Mouse (Mus musculus): ENCODE measurements around the gene Ube4a. TPM values are rescaled to one million over a fixed set of nuclear protein-coding genes. Genes with fewer than 3 reads are reported as not detected.
"Not testable (repeated sequence)": the region's sequence is repeated elsewhere in the genome, so short reads cannot be mapped to it uniquely, and the experiment has no call there.

Gene Ube4a
- total RNA-seq, 2 experiments from 2014 or later = 50.2 to 58.0 TPM

GRCm38 (mm10) chr9:44982531-44982930 lies 17.1 kb upstream of the Ube4a start:
- no peak for ATAC-seq (replicated peaks; ENCODE audit: low FRiP score, low TSS enrichment, poor library complexity, severe bottlenecking)

GRCm38 (mm10) chr9:44982081-44982480 lies 16.7 kb upstream of the Ube4a start:
- no peak for ATAC-seq (replicated peaks; ENCODE audit: low FRiP score, low TSS enrichment, poor library complexity, severe bottlenecking)

- ATAC-seq (replicated peaks; ENCODE audit: low FRiP score, low TSS enrichment, poor library complexity, severe bottlenecking) = no peak
Observed at GRCm38 (mm10) chr9:44981676-44982075, 16.3 kb upstream of the Ube4a start, which contains the start of gene Cd3d. Cd3d (plus strand) TSS chr9:44981786.

GRCm38 (mm10) chr9:44981104-44981503 lies 15.7 kb upstream of the Ube4a start:
- no peak for ATAC-seq (replicated peaks; ENCODE audit: low FRiP score, low TSS enrichment, poor library complexity, severe bottlenecking)

- no peak for ATAC-seq (replicated peaks; ENCODE audit: low FRiP score, low TSS enrichment, poor library complexity, severe bottlenecking)
Observed at GRCm38 (mm10) chr9:44980242-44980641, 14.8 kb upstream of the Ube4a start, which contains the start of gene Cd3g. Cd3g (minus strand) TSS chr9:44980431.

- no peak for ATAC-seq (replicated peaks; ENCODE audit: low FRiP score, low TSS enrichment, poor library complexity, severe bottlenecking)
Observed at GRCm38 (mm10) chr9:44979806-44980205, 14.4 kb upstream of the Ube4a start.

- no peak for ATAC-seq (replicated peaks; ENCODE audit: low FRiP score, low TSS enrichment, poor library complexity, severe bottlenecking)
Observed at GRCm38 (mm10) chr9:44977813-44978212, 12.4 kb upstream of the Ube4a start.

GRCm38 (mm10) chr9:44969450-44969849 lies 4.0 kb upstream of the Ube4a start:
- ATAC-seq (replicated peaks; ENCODE audit: low FRiP score, low TSS enrichment, poor library complexity, severe bottlenecking) = no peak

GRCm38 (mm10) chr9:44967763-44968162 lies 2.4 kb upstream of the Ube4a start:
- ATAC-seq (replicated peaks; ENCODE audit: low FRiP score, low TSS enrichment, poor library complexity, severe bottlenecking) = not testable (repeated sequence)

- ATAC-seq (replicated peaks; ENCODE audit: low FRiP score, low TSS enrichment, poor library complexity, severe bottlenecking) = peak; percentile 69
Observed at GRCm38 (mm10) chr9:44966815-44967242, 1.4 kb upstream of the Ube4a start.

GRCm38 (mm10) chr9:44965833-44966466 lies 550 bp upstream of the Ube4a start:
- ATAC-seq (replicated peaks; ENCODE audit: low FRiP score, low TSS enrichment, poor library complexity, severe bottlenecking) = no peak

GRCm38 (mm10) chr9:44954432-44954831 lies 11.0 kb downstream of the Ube4a start:
- ATAC-seq (replicated peaks; ENCODE audit: low FRiP score, low TSS enrichment, poor library complexity, severe bottlenecking) = no peak

- ATAC-seq (replicated peaks; ENCODE audit: low FRiP score, low TSS enrichment, poor library complexity, severe bottlenecking) = no peak
Observed at GRCm38 (mm10) chr9:44947836-44948235, 17.6 kb downstream of the Ube4a start.

- ATAC-seq (replicated peaks; ENCODE audit: low FRiP score, low TSS enrichment, poor library complexity, severe bottlenecking) = no peak
Observed at GRCm38 (mm10) chr9:44946185-44946695, 19.2 kb downstream of the Ube4a start.

GRCm38 (mm10) chr9:44942421-44942820 lies 23.0 kb downstream of the Ube4a start:
- no peak for ATAC-seq (replicated peaks; ENCODE audit: low FRiP score, low TSS enrichment, poor library complexity, severe bottlenecking)

- ATAC-seq (replicated peaks; ENCODE audit: low FRiP score, low TSS enrichment, poor library complexity, severe bottlenecking) = no peak
Observed at GRCm38 (mm10) chr9:44941756-44942155, 23.6 kb downstream of the Ube4a start.

- ATAC-seq (replicated peaks; ENCODE audit: low FRiP score, low TSS enrichment, poor library complexity, severe bottlenecking) = no peak
Observed at GRCm38 (mm10) chr9:44921543-44921942, 43.9 kb downstream of the Ube4a start.

- peak; percentile 76 for ATAC-seq (replicated peaks; ENCODE audit: low FRiP score, low TSS enrichment, poor library complexity, severe bottlenecking)
Observed at GRCm38 (mm10) chr9:44921123-44921468, 44.3 kb downstream of the Ube4a start.

GRCm38 (mm10) chr9:44920374-44921122 lies 44.9 kb downstream of the Ube4a start, which contains the start of gene Atp5l:
Atp5l (minus strand) TSS chr9:44920742.
- ATAC-seq (replicated peaks; ENCODE audit: low FRiP score, low TSS enrichment, poor library complexity, severe bottlenecking) = peak; percentile 85

GRCm38 (mm10) chr9:44919606-44920005 lies 45.8 kb downstream of the Ube4a start:
- ATAC-seq (replicated peaks; ENCODE audit: low FRiP score, low TSS enrichment, poor library complexity, severe bottlenecking) = no peak

- peak; percentile 71 for ATAC-seq (replicated peaks; ENCODE audit: low FRiP score, low TSS enrichment, poor library complexity, severe bottlenecking)
Observed at GRCm38 (mm10) chr9:44916196-44916595, 49.2 kb downstream of the Ube4a start.
